ENCODE assay signal across 8 mouse cellular contexts in genomic region chr15:93519836-93520826, GRCm38 (mm10).
A peak's percentile ranks its signal among the peaks of the same experiment; 100 is the strongest.
DNase-seq lines count a peak whose midpoint lies in the region; ATAC-seq and TF ChIP-seq lines count a peak whose summit lies in the region.

No protein-coding gene starts in this region.

- TF ChIP-seq POLR2A in liver, adult 2 months (IDR thresholded peaks at IDR 0.05; ENCODE audit: extremely low read depth, insufficient read depth, low read length): no peak

- no peaks in the 10 kb centered on the region for H3K79me2 ChIP-seq in liver, adult 2 months (ENCODE audit: control insufficient read depth, insufficient read depth, low read length)

- ATAC-seq in midbrain, embryonic 15.5 days (replicated peaks): no peak
- ATAC-seq in megakaryocyte-erythroid progenitor cell, adult 5-6 weeks (replicated peaks; ENCODE audit: low FRiP score, low TSS enrichment, poor library complexity, severe bottlenecking): no peak

- 15% methylated on average over 17 of the region's 17 CpGs for WGBS in liver, adult 2 months
- WGBS in midbrain, embryonic 15.5 days: 11% methylated on average over 17 of the region's 17 CpGs

- peak; percentile 8 for DNase-seq in liver, adult 2 months (ENCODE audit: extremely low read depth, low read depth, low spot score)
- DNase-seq in liver: no peak
- DNase-seq in heart, adult 18-20 months: peak; percentile 65 to 66
- peak; percentile 53 for DNase-seq in kidney, postnatal 10 days
- DNase-seq in thymus, postnatal 36 days: no peak
- DNase-seq in layer of hippocampus, adult 9-11 months: no peak

- H3K4me2 ChIP-seq in midbrain, embryonic 15.5 days: peak overlapping the region; percentile 98

- H3K9me3 ChIP-seq in midbrain, embryonic 15.5 days: no peaks in the 10 kb centered on the region

- peak overlapping the region; percentile 53 for H3K27ac ChIP-seq in liver, adult 2 months (replicated peaks; ENCODE audit: insufficient read depth, low read depth, low read length)
- H3K27ac ChIP-seq in midbrain, embryonic 15.5 days: peak overlapping the region; percentile 33

- peaks cover 13% of the 10 kb centered on the region; the same call in 1 of the 2 replicates for H3K4me1 ChIP-seq in liver, adult 2 months (ENCODE audit: control insufficient read depth, insufficient read depth, low read length)
- peaks cover 32% of the 10 kb centered on the region for H3K4me1 ChIP-seq in midbrain, embryonic 15.5 days

- peak overlapping the region; percentile 1; the same call in 1 of the 2 replicates for H3K9ac ChIP-seq in liver, adult 2 months (ENCODE audit: low read depth, low read length)
- peak overlapping the region; percentile 61; the same call in 1 of the 2 replicates for H3K9ac ChIP-seq in midbrain, embryonic 15.5 days

- H3K36me3 ChIP-seq in liver, adult 2 months (ENCODE audit: control insufficient read depth, insufficient read depth, low read length): no peaks in the 10 kb centered on the region
- H3K36me3 ChIP-seq in midbrain, embryonic 15.5 days (replicated peaks): no peaks in the 10 kb centered on the region

- no peak for TF ChIP-seq CTCF in liver, adult 2 months (IDR thresholded peaks at IDR 0.05; ENCODE audit: low read depth, low read length)

- no peaks in the 10 kb centered on the region for H3K27me3 ChIP-seq in liver, adult 2 months (ENCODE audit: control insufficient read depth, insufficient read depth, low read length)
- peaks cover 29% of the 10 kb centered on the region for H3K27me3 ChIP-seq in midbrain, embryonic 15.5 days (replicated peaks)

- peak overlapping the region; percentile 85 for H3K4me3 ChIP-seq in liver, adult 2 months (ENCODE audit: insufficient read depth, low read depth, low read length)
- H3K4me3 ChIP-seq in midbrain, embryonic 15.5 days: peak overlapping the region; percentile 83

Comparison
In these comparisons a context has a peak if more than half of its experiments do, and no peak if none do; other contexts are left out.
1. DNase-seq: peak in liver, adult 2 months (single experiment), heart, adult 18-20 months (2 of 2) and kidney, postnatal 10 days (single experiment); none in liver (single experiment), thymus, postnatal 36 days (0 of 2) and layer of hippocampus, adult 9-11 months (single experiment).